Mouse (Mus musculus) MN1 (cell line): ENCODE measurements at regions not wholly inside any gene's neighbourhood (a gene's known extent, or its start where the extent isn't known, plus 50 kb on each side); places are given as distances from the start of the nearest gene placed in this dataset.
A peak's percentile ranks its signal among the peaks of the same experiment; 100 is the strongest.

ENCODE experiments used
- DNase-seq: peaks from one replicate; pipeline ENCODE4 v3.0.0-alpha.2; 2016; ENCODE audit warnings: low spot score

- no peak for DNase-seq
Measured at GRCm38 (mm10) chr3:56793054-56793453, 508.7 kb downstream of the Tm4sf1 start.

- DNase-seq, result no peak
Measured at GRCm38 (mm10) chr3:56789155-56789554, 512.6 kb downstream of the Tm4sf1 start.

GRCm38 (mm10) chr3:56773920-56774319 is 527.9 kb downstream of the Tm4sf1 start:
- DNase-seq, result no peak

- no peak for DNase-seq
Measured at GRCm38 (mm10) chr3:56770225-56770624, 531.6 kb downstream of the Tm4sf1 start.

- no peak for DNase-seq
Measured at GRCm38 (mm10) chr3:56767133-56767532, 534.7 kb downstream of the Tm4sf1 start.

GRCm38 (mm10) chr3:56764336-56764735 is 537.5 kb downstream of the Tm4sf1 start:
- no peak for DNase-seq

- DNase-seq, result no peak
Measured at GRCm38 (mm10) chr3:56763896-56764295, 537.9 kb downstream of the Tm4sf1 start.

GRCm38 (mm10) chr3:56753654-56754053 is 548.1 kb downstream of the Tm4sf1 start:
- DNase-seq, result peak; percentile 21

- DNase-seq, result no peak
Measured at GRCm38 (mm10) chr3:56751926-56752325, 549.9 kb downstream of the Tm4sf1 start.

GRCm38 (mm10) chr3:56740902-56741301 is 557.4 kb upstream of the Nbea start:
- DNase-seq, result no peak

GRCm38 (mm10) chr3:56739451-56739850 is 556.0 kb upstream of the Nbea start:
- DNase-seq, result no peak

- no peak for DNase-seq
Measured at GRCm38 (mm10) chr3:56730849-56731248, 547.3 kb upstream of the Nbea start.

GRCm38 (mm10) chr3:56724991-56725390 is 541.5 kb upstream of the Nbea start:
- no peak for DNase-seq

GRCm38 (mm10) chr3:56708260-56708659 is 524.8 kb upstream of the Nbea start:
- DNase-seq, result no peak

- no peak for DNase-seq
Measured at GRCm38 (mm10) chr3:56707312-56707711, 523.8 kb upstream of the Nbea start.

- no peak for DNase-seq
Measured at GRCm38 (mm10) chr3:56706038-56706437, 522.5 kb upstream of the Nbea start.

- no peak for DNase-seq
Measured at GRCm38 (mm10) chr3:56698941-56699340, 515.4 kb upstream of the Nbea start.

GRCm38 (mm10) chr3:56698248-56698647 is 514.7 kb upstream of the Nbea start:
- no peak for DNase-seq

GRCm38 (mm10) chr3:56681031-56681430 is 497.5 kb upstream of the Nbea start:
- DNase-seq, result no peak

GRCm38 (mm10) chr3:56668829-56669228 is 485.3 kb upstream of the Nbea start:
- no peak for DNase-seq

- DNase-seq, result no peak
Measured at GRCm38 (mm10) chr3:56660594-56660993, 477.1 kb upstream of the Nbea start.

GRCm38 (mm10) chr3:56647313-56647712 is 463.8 kb upstream of the Nbea start:
- DNase-seq, result no peak
